Mouse (Mus musculus): Measurements from ENCODE around the gene Morn3. TPM values are rescaled to one million over a fixed set of nuclear protein-coding genes. Genes with fewer than 3 reads are reported as not detected.
A peak's percentile ranks its signal among the peaks of the same experiment; 100 is the strongest.

Morn3 gene
- total and polyA plus RNA-seq, 3 experiments: not detected

GRCm38 (mm10) chr5:123031312-123031711, 15.5 kb downstream of the Morn3 start:
- peaks cover 2 to 17% of the 10 kb centered on the region in 2 experiments for H3K4me1 ChIP-seq (ENCODE audit: control insufficient read depth in 1 of 2, insufficient read depth in 2 of 2)
- dilution Hi-C loops (cut with MboI; ENCODE audit: extremely low pct_ligation_motif_present, extremely low pct_unique_long_range_greater_than_20kb, low sequenced_read_pairs): no loop called here
- H3K4me2 ChIP-seq (ENCODE audit: insufficient read depth, low read depth, poor library complexity, severe bottlenecking): no peak overlapping the region
- in situ Hi-C loops (cut with MboI; ENCODE audit: low pct_ligation_motif_present, low pct_unique_long_range_greater_than_20kb, low sequenced_read_pairs): no loop called here
- no peak overlapping the region for H3K4me3 ChIP-seq (replicated peaks in 1 of 3; ENCODE audit: low read depth in 2 of 3, low read length in 2 of 3, poor library complexity in 1 of 3)
- H3K27me3 ChIP-seq (replicated peaks): no peaks in the 10 kb centered on the region
- no peak overlapping the region for H3K9ac ChIP-seq (ENCODE audit: insufficient read depth, low read depth)
- H3K79me2 ChIP-seq (replicated peaks; ENCODE audit: control insufficient read depth, extremely low read depth, insufficient read depth, poor library complexity, severe bottlenecking): no peaks in the 10 kb centered on the region
- peaks cover 2% of the 10 kb centered on the region for H3K9me3 ChIP-seq (replicated peaks; ENCODE audit: low read length)
- no peak overlapping the region for H3K27ac ChIP-seq (ENCODE audit: insufficient read depth, low read depth)
- peak in 1 of 2 experiments; percentile 3; a peak in 1 of 4 replicates for TF ChIP-seq CTCF (conservative IDR thresholded peaks at IDR 0.05 in 1 of 2, IDR thresholded peaks at IDR 0.05 in 1 of 2; ENCODE audit: low read depth in 2 of 2, low read length in 2 of 2)
- TF ChIP-seq PAX5 (IDR thresholded peaks at IDR 0.05; ENCODE audit: low read length): no peak
- H3K36me3 ChIP-seq (replicated peaks in 1 of 2; ENCODE audit: control insufficient read depth in 1 of 2, insufficient read depth in 1 of 2, low read length in 1 of 2): peaks cover 15 to 42% of the 10 kb centered on the region in 2 experiments
- no peak for DNase-seq (ENCODE audit: extremely low read depth)

DNA sequence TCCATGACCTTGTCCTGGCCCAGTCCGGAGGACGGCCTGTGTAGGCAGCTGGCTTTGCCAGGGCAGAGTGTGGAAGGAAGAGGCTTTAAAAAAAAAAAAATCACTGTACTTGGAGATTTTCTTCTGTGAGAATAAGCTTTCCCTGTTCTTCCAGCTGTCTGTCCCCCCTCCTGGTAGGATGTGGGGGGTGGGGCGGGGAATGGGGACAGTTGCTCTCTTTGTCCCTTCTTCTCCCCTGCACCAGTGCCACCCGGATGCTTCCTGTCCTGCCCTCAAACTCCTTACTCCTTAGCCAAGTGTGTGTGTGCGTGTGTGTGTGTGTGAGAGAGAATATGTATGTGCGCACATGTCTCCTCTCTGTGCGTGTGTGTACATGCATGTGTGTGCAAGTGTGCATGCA, 17.1 kb downstream of the Morn3 start:
- in situ Hi-C loops (cut with MboI; ENCODE audit: low pct_ligation_motif_present, low pct_unique_long_range_greater_than_20kb, low sequenced_read_pairs): no loop called here
- TF ChIP-seq MEF2A (IDR thresholded peaks at IDR 0.05; ENCODE audit: borderline replicate concordance, low read depth, low read length) (no peak), MAFK (IDR thresholded peaks at IDR 0.05; ENCODE audit: insufficient replicate concordance, low read length) (no peak), GABPA (IDR thresholded peaks at IDR 0.05; ENCODE audit: insufficient replicate concordance, low read depth, low read length) (no peak), E2F4 (IDR thresholded peaks at IDR 0.05; ENCODE audit: insufficient replicate concordance, low read depth, low read length) (no peak), ZNF384 (IDR thresholded peaks at IDR 0.05; ENCODE audit: low read depth, low read length) (no peak), NRF1 (IDR thresholded peaks at IDR 0.05; ENCODE audit: low read depth, low read length) (no peak), POLR2AphosphoS2 (IDR thresholded peaks at IDR 0.05; ENCODE audit: low read depth, low read length) (no peak), ZMIZ1 (IDR thresholded peaks at IDR 0.05; ENCODE audit: low read depth, low read length) (no peak), BHLHE40 (IDR thresholded peaks at IDR 0.05; ENCODE audit: low read depth, low read length) (no peak), USF1 (IDR thresholded peaks at IDR 0.05; ENCODE audit: low read depth, low read length) (no peak), RCOR1 (conservative IDR thresholded peaks at IDR 0.05; ENCODE audit: low read depth, low read length) (no peak), EP300 (IDR thresholded peaks at IDR 0.05; ENCODE audit: low read length) (no peak), KAT2A (IDR thresholded peaks at IDR 0.05; ENCODE audit: insufficient replicate concordance, low read length) (no peak), ZC3H11A (IDR thresholded peaks at IDR 0.05; ENCODE audit: low read depth, low read length) (no peak), MXI1 (IDR thresholded peaks at IDR 0.05; ENCODE audit: low read depth, low read length) (no peak), PAX5 (IDR thresholded peaks at IDR 0.05; ENCODE audit: low read length) (no peak), POLR2A (IDR thresholded peaks at IDR 0.05; ENCODE audit: low read depth, low read length) (no peak)
- H3K27ac ChIP-seq (ENCODE audit: insufficient read depth, low read depth): no peak overlapping the region
- DNase-seq (ENCODE audit: extremely low read depth): no peak
- H3K4me1 ChIP-seq (ENCODE audit: control insufficient read depth in 1 of 2, insufficient read depth in 2 of 2): peaks cover 13 to 30% of the 10 kb centered on the region in 2 experiments
- dilution Hi-C loops (cut with MboI; ENCODE audit: extremely low pct_ligation_motif_present, extremely low pct_unique_long_range_greater_than_20kb, low sequenced_read_pairs): no loop called here
- H3K4me3 ChIP-seq (replicated peaks in 1 of 3; ENCODE audit: low read depth in 2 of 3, low read length in 2 of 3, poor library complexity in 1 of 3): no peak overlapping the region
- no peaks in the 10 kb centered on the region for H3K27me3 ChIP-seq (replicated peaks)
- peaks cover 2% of the 10 kb centered on the region for H3K9me3 ChIP-seq (replicated peaks; ENCODE audit: low read length)
- H3K9ac ChIP-seq (ENCODE audit: insufficient read depth, low read depth): no peak overlapping the region
- H3K79me2 ChIP-seq (replicated peaks; ENCODE audit: control insufficient read depth, extremely low read depth, insufficient read depth, poor library complexity, severe bottlenecking): no peaks in the 10 kb centered on the region
- peaks cover 15 to 42% of the 10 kb centered on the region in 2 experiments for H3K36me3 ChIP-seq (replicated peaks in 1 of 2; ENCODE audit: control insufficient read depth in 1 of 2, insufficient read depth in 1 of 2, low read length in 1 of 2)
- H3K4me2 ChIP-seq (ENCODE audit: insufficient read depth, low read depth, poor library complexity, severe bottlenecking): no peak overlapping the region
